Mouse (Mus musculus) heart, embryonic 15.5 days (tissue): ENCODE data around the gene Surf2. TPM values are rescaled to one million over a fixed set of nuclear protein-coding genes. Genes with fewer than 3 reads are reported as not detected.

Source experiments
- ATAC-seq: fragments of 200-750 bp; cut with Nextera tagmentation; replicated peaks from 2 replicates; pipeline ENCODE4 v1.8.0; 2017; ENCODE audit warnings: low read depth, moderate TSS enrichment; ENCODE audit not compliant: insufficient number of reproducible peaks, insufficient read depth, low FRiP score
- H3K27ac ChIP-seq: fragments of 300-500 bp; sonication (generic); 2 replicates; pipeline ENCODE4 v1.5.1; 2015; ENCODE audit warnings: mild to moderate bottlenecking, inconsistent platforms
- H3K27me3 ChIP-seq: fragments of 300-500 bp; sonication (generic); 2 replicates; pipeline ENCODE4 v1.6.1; 2015; ENCODE audit warnings: inconsistent platforms
- H3K36me3 ChIP-seq: fragments of 300-500 bp; sonication (generic); 2 replicates; pipeline ENCODE4 v1.6.1; 2015; ENCODE audit warnings: mild to moderate bottlenecking, inconsistent platforms
- H3K4me1 ChIP-seq: fragments of 300-500 bp; sonication (generic); replicated peaks from 2 replicates; pipeline ENCODE4 v1.6.1; 2015; ENCODE audit warnings: inconsistent platforms
- H3K4me2 ChIP-seq: fragments of 300-500 bp; sonication (generic); 2 replicates; pipeline ENCODE4 v1.6.1; 2015; ENCODE audit warnings: inconsistent platforms, mild to moderate bottlenecking, moderate library complexity
- H3K4me3 ChIP-seq: fragments of 300-500 bp; sonication (generic); 2 replicates; pipeline ENCODE4 v1.5.1; 2015; ENCODE audit warnings: mild to moderate bottlenecking, inconsistent platforms
- H3K9ac ChIP-seq: fragments of 300-500 bp; sonication (generic); 2 replicates; pipeline ENCODE4 v1.6.1; 2015; ENCODE audit warnings: mild to moderate bottlenecking, inconsistent platforms
- H3K9me3 ChIP-seq: fragments of 300-500 bp; sonication (generic); replicated peaks from 2 replicates; pipeline ENCODE4 v1.6.1; 2016; ENCODE audit warnings: inconsistent platforms
- WGBS: fragments of 180-500 bp; shearing (Covaris S2); methylation state at CpG from one replicate; pipeline ENCODE4 v1.1.7; 2015; ENCODE audit warnings: mixed read lengths; 5-methylcytosine and 5-hydroxymethylcytosine counted together
- polyA plus RNA-seq: library from polyadenylated mRNA; unstranded; fragments of >200 nt; fragmentation: Nextera tagmentation; extraction: Ambion mirVana; gene quantifications from 2 replicates; pipeline ENCODE4 v1.2.1, GENCODE M21; 2015

Surf2 gene
- polyA plus RNA-seq, 1 experiment from 2014 or later = 28.9 TPM

- H3K27ac ChIP-seq = no peak overlapping the region
- no peak overlapping the region for H3K9ac ChIP-seq
- H3K4me1 ChIP-seq = peaks cover 38% of the 10 kb centered on the region
- WGBS = 91% methylated on average over 3 of the region's 3 CpGs
- H3K4me3 ChIP-seq = no peak overlapping the region
- H3K36me3 ChIP-seq = peaks cover 23% of the 10 kb centered on the region
- no peak for ATAC-seq
- no peaks in the 10 kb centered on the region for H3K27me3 ChIP-seq
- H3K9me3 ChIP-seq = no peaks in the 10 kb centered on the region
- no peak overlapping the region for H3K4me2 ChIP-seq
Observed at GRCm38 (mm10) chr2:26906431-26906830, 9.7 kb upstream of the Surf2 start.

- Histone ChIP-seq H3K4me2 (no peak overlapping the region), H3K27ac (no peak overlapping the region), H3K36me3 (peaks cover 30% of the 10 kb centered on the region), H3K27me3 (no peaks in the 10 kb centered on the region), H3K9me3 (no peaks in the 10 kb centered on the region), H3K4me3 (no peak overlapping the region), H3K4me1 (peaks cover 38% of the 10 kb centered on the region), H3K9ac (no peak overlapping the region)
- no peak for ATAC-seq
- WGBS = 61% methylated on average over 4 of the region's 4 CpGs
Observed at GRCm38 (mm10) chr2:26907109-26907508, 9.1 kb upstream of the Surf2 start.

GRCm38 (mm10) chr2:26908710-26909386 lies 7.3 kb upstream of the Surf2 start:
- H3K27ac ChIP-seq = no peak overlapping the region

GRCm38 (mm10) chr2:26909387-26909784 lies 6.8 kb upstream of the Surf2 start:
- Histone ChIP-seq H3K9ac (peak overlapping the region; percentile 75), H3K36me3 (peaks cover 53% of the 10 kb centered on the region), H3K4me2 (peak overlapping the region; percentile 93), H3K9me3 (no peaks in the 10 kb centered on the region), H3K27me3 (no peaks in the 10 kb centered on the region), H3K27ac (peak overlapping the region; percentile 85), H3K4me3 (peak overlapping the region; percentile 70), H3K4me1 (peaks cover 31% of the 10 kb centered on the region)
- no peak for ATAC-seq

More at GRCm38 (mm10) chr2:26908710-26909386, 7.3 kb upstream of the Surf2 start:
- no peaks in the 10 kb centered on the region for H3K27me3 ChIP-seq
- peak overlapping the region; percentile 70 for H3K4me3 ChIP-seq
- WGBS = 74% methylated on average over 18 of the region's 18 CpGs
- ATAC-seq = no peak
- H3K36me3 ChIP-seq = peaks cover 47% of the 10 kb centered on the region
- peak overlapping the region; percentile 25; the same call in 1 of the 2 replicates for H3K9ac ChIP-seq
- no peaks in the 10 kb centered on the region for H3K9me3 ChIP-seq
- H3K4me1 ChIP-seq = peaks cover 33% of the 10 kb centered on the region
- peak overlapping the region; percentile 93 for H3K4me2 ChIP-seq

- under 1% methylated on average over 74 of the region's 74 CpGs for WGBS
- peak; percentile 96 for ATAC-seq
- Histone ChIP-seq H3K27me3 (no peaks in the 10 kb centered on the region), H3K27ac (peak within 1 kb of the TSS; percentile 85), H3K36me3 (peaks cover 55% of the 10 kb centered on the region), H3K4me2 (peak within 1 kb of the TSS; percentile 93), H3K9ac (peak within 1 kb of the TSS; percentile 90), H3K9me3 (no peaks in the 10 kb centered on the region), H3K4me1 (peaks cover 39% of the 10 kb centered on the region), H3K4me3 (peak within 1 kb of the TSS; percentile 70)
Observed at GRCm38 (mm10) chr2:26910124-26910993, 5.8 kb upstream of the Surf2 start, which contains the start of the genes Med22 and Rpl7a. Gene Med22, minus strand, starts transcription at chr2:26910677. Gene Rpl7a, plus strand, starts transcription at chr2:26910764.

GRCm38 (mm10) chr2:26910994-26911765 lies 5.0 kb upstream of the Surf2 start:
- Histone ChIP-seq H3K9me3 (no peaks in the 10 kb centered on the region), H3K36me3 (peaks cover 49% of the 10 kb centered on the region), H3K9ac (peak overlapping the region; percentile 90), H3K4me2 (peak overlapping the region; percentile 93), H3K27me3 (no peaks in the 10 kb centered on the region), H3K4me3 (peak overlapping the region; percentile 70), H3K4me1 (peaks cover 44% of the 10 kb centered on the region), H3K27ac (peak overlapping the region; percentile 85)
- WGBS = 1% methylated on average over 37 of the region's 37 CpGs
- ATAC-seq = peak; percentile 54

- no peak for ATAC-seq
- peaks cover 51% of the 10 kb centered on the region for H3K4me1 ChIP-seq
- peak overlapping the region; percentile 4; the same call in 1 of the 2 replicates for H3K27ac ChIP-seq
- H3K4me3 ChIP-seq = peak overlapping the region; percentile 70
- peak overlapping the region; percentile 90 for H3K9ac ChIP-seq
- WGBS = 68% methylated on average over 5 of the region's 5 CpGs
- H3K9me3 ChIP-seq = no peaks in the 10 kb centered on the region
- peak overlapping the region; percentile 93 for H3K4me2 ChIP-seq
- peaks cover 39% of the 10 kb centered on the region for H3K36me3 ChIP-seq
- H3K27me3 ChIP-seq = no peaks in the 10 kb centered on the region
Observed at GRCm38 (mm10) chr2:26912253-26912770, 3.9 kb upstream of the Surf2 start.

- Histone ChIP-seq H3K4me1 (peaks cover 53% of the 10 kb centered on the region), H3K9me3 (no peaks in the 10 kb centered on the region), H3K27ac (no peak overlapping the region), H3K27me3 (no peaks in the 10 kb centered on the region), H3K9ac (no peak overlapping the region), H3K4me2 (no peak overlapping the region), H3K4me3 (0 out of 2 replicates have a peak overlapping the region, but pooled peaks have one; percentile 2), H3K36me3 (peaks cover 34% of the 10 kb centered on the region)
- 75% methylated on average over 17 of the region's 17 CpGs for WGBS
- ATAC-seq = no peak
Observed at GRCm38 (mm10) chr2:26913416-26914147, 2.6 kb upstream of the Surf2 start.

- no peaks in the 10 kb centered on the region for H3K9me3 ChIP-seq
- 58% methylated on average over 8 of the region's 8 CpGs for WGBS
- no peak overlapping the region for H3K9ac ChIP-seq
- no peak overlapping the region for H3K4me2 ChIP-seq
- H3K4me3 ChIP-seq = 0 out of 2 replicates have a peak overlapping the region, but pooled peaks have one; percentile 2
- H3K27ac ChIP-seq = no peak overlapping the region
- no peaks in the 10 kb centered on the region for H3K27me3 ChIP-seq
- ATAC-seq = no peak
- peaks cover 42% of the 10 kb centered on the region for H3K36me3 ChIP-seq
- H3K4me1 ChIP-seq = peaks cover 47% of the 10 kb centered on the region
Observed at GRCm38 (mm10) chr2:26914148-26914941, 1.8 kb upstream of the Surf2 start.

GRCm38 (mm10) chr2:26916738-26917137 lies 571 bp downstream of the Surf2 start:
- H3K4me2 ChIP-seq = peak overlapping the region; percentile 92
- peak overlapping the region; percentile 70 for H3K27ac ChIP-seq
- H3K4me3 ChIP-seq = peak overlapping the region; percentile 73
- ATAC-seq = no peak
- H3K9ac ChIP-seq = peak overlapping the region; percentile 64
- H3K9me3 ChIP-seq = no peaks in the 10 kb centered on the region
- H3K36me3 ChIP-seq = peaks cover 63% of the 10 kb centered on the region
- WGBS = 1% methylated on average over 13 of the region's 13 CpGs
- peaks cover 40% of the 10 kb centered on the region for H3K4me1 ChIP-seq
- no peaks in the 10 kb centered on the region for H3K27me3 ChIP-seq
